Mouse (Mus musculus) skeletal muscle tissue, postnatal 0 days (tissue): ENCODE measurements around the gene Txlna. TPM values are rescaled to one million over a fixed set of nuclear protein-coding genes. Genes with fewer than 3 reads are reported as not detected.

Source experiments
- microRNA-seq, 2 experiments: library from miRNA; unstranded; fragments of <30 nt; microRNA quantifications; one replicate each; pipeline ENCODE4; 2016
- polyA plus RNA-seq: library from polyadenylated mRNA; unstranded; fragments of >200 nt; fragmentation: Nextera tagmentation; extraction: Ambion mirVana; gene quantifications from 2 replicates; pipeline ENCODE4 v1.2.1, GENCODE M21; 2015

Gene Txlna
- 25.4 and 27.7 TPM in 2 replicates for polyA plus RNA-seq

DNA sequence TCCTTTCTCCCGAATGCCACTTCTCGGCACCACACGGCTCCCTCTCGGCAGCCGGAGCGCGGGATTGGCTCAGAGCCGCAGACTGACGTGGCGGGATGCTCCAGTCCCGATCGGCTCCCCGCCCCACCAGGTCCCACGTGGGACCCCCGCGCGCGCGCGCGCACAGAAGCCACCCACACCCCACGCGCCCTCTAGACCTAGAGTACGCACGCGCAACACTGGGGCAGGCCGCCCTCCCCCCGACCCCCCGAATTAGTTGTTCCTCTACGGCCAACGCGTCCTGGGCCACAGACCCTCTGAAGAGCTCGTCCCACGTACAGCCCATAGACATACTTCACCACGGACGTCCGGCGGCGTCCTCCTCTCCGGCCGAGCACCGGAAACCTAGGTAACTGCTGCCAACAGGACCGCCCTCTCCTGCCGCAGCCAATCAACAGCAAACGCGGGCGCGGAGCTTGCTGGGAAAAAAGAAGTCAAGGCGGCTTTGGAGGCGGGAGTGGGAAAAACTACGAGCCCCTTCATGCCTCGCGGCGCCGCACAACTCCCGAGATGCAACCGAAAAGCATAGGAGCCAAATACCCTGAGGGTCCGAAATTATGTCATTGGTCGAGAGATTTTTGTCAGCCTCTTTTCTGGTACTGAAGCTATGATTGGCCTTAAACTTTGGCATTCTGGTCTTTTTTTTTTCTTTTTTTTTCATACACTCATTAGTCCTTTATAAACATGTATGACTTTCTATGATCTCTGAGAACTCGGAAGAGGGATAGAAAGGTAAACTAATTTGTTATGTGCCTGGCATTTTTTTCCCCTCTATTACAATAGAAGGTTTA is at the start of gene Txlna:
Gene Txlna, minus strand, starts transcription at position 428 of the 830 bp plus-strand sequence.

DNA sequence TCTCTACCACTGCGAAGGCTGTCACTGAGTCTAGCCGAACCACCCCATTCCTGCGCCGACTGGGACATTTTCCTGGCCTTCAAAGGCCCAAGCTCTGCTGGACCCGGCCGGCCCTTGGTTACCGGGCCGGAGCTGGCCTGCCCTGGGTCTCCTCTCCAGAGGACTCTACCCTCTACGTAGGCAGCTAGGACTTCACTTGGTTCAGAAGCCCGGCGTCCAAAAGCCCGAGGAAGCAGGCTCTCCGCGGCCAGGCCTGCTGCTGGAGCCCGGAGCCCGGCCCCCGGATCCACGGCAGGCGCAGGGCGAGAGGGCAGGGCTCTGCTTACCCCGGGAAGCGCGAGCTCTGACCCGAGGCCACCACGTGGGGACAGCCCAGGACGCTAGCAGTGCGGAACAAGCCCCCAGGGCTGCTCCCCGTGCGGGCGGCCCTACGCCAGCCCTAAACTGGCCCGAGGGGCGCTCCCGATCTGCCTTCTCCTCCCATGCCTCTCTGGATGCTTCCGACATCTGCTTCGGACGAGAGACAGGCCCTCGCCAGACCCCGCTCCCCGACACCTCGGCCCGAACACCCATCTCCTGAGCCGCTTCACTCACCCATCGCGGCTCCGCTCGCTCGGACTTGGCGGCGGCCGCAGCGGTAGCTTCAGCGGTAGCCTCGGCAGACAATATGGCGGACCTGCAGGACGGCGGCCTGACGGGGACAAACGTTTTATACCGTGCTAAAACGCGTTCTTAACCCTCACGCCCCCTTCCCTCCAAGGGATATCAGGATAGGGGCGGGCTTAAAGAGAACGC is 31.4 kb upstream of the Txlna start, which contains the start of gene Kpna6:
Gene Kpna6, minus strand, starts transcription at position 685 of the 795 bp plus-strand sequence.

DNA sequence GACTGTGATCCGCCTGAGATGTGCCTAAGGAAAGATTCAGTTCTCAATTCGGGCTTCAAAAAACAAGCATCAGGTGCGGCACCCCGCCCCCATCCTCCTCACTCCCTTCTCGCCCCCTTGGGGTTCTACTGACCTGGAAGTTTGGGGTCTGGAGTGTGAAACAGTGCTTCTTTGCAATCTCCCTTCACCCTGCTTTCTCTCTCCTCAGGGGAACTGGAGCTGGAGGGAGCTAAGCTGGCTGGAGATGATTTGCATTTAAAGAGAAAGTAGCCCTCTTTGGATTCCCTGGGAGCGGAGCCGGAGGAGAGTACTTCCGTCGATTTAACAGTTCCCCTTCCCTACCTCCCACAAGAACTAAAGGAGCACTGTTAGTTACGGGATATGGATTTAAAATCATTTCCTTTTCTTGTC is 17.2 kb downstream of the Txlna start, which contains the start of gene Ccdc28b:
Gene Ccdc28b, minus strand, starts transcription at position 267 of the 411 bp plus-strand sequence.

GRCm38 (mm10) chr4:129618786-129619691 is 21.8 kb downstream of the Txlna start, which contains the start of gene Iqcc:
Gene Iqcc, minus strand, starts transcription at chr4:129619099.

GRCm38 (mm10) chr4:129614093-129614492 is 26.8 kb downstream of the Txlna start, which contains the start of gene Dcdc2b:
Gene Dcdc2b, minus strand, starts transcription at chr4:129614257.

DNA sequence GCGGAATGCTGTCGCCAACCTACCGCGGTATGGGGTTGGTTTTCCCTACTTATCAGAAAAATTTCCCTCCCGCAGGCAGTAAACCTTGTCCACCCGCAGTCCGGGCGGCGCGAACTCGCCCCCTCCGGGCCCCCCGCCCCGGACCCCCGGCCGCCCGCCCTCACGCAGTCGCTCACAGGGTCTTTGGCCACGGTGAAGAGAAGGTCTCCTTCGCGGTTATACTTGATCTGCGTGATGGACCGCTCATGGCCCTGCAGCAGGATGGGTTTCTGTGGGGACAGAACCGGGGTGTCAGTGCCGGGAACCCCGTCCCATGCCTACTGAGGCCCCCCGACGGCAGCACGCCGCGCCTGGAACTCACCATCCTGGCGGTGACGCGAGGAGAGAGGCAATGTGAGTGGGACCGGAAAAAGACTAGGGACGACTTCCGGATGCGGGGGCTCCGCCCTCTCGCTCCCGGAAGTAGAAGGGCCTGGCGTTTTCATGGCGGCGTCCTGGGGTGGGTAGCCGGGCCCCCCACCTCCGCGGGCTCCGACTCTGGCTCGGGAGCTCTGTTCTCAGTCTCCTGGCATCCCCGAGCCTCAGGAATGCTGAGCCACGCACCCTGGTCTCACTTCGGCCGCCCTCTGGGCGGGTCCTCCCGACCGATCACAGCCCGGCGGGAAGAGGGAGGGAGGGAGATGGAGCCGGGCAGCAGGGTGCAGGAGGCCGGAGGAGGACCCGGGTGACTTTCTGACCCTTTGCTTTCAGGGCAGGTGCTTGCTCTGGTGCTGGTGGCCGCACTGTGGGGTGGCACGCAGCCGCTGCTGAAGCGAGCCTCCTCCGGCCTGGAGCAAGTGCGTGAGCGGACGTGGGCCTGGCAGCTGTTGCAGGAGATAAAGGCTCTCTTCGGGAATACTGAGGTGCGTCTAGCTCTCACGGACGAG is 40.4 kb downstream of the Txlna start, which contains the start of the genes Eif3i and Tmem234:
Gene Eif3i, minus strand, starts transcription at position 416 of the 926 bp plus-strand sequence.
Gene Tmem234, plus strand, starts transcription at position 436 of the 926 bp plus-strand sequence.

DNA sequence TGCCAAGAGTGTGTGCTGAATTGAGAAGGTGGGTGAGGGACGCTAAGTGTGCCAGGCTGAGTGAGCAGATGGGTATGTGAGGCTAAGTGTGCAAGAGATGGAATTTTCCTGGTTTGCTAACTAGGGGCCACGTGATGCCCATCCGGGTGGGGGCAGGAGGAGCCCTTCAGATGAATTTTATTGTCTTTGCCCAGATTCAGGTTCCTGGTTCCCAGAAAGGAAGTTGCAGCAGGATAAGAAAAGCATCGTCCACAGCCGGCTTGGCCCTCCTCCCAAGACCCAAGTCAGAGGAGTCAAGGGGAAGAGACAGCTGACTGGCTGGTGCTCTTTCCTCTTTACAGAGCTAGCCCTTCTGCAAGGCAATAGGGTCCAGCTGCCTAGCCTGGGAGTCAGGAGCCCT is 62.4 kb downstream of the Txlna start, which contains the start of gene Fam167b:
Gene Fam167b, minus strand, starts transcription at position 84 of the 400 bp plus-strand sequence.

Small RNA genes lying within 50 kb of the gene (microRNA-seq; reads per million reads assigned to microRNA genes)
- 0.10 to 0.42 reads per million in 2 experiments for gene Mir7016

Other genes with a start within 250 kb of the Txlna start
- not detected in 2 replicates for gene Zbtb8b, start 200.2 kb downstream of the Txlna start, polyA plus RNA-seq
- 16.8 and 20.1 TPM in 2 replicates for gene Bsdc1, start 179.5 kb downstream of the Txlna start, polyA plus RNA-seq
- gene Tssk3, start 150.0 kb downstream of the Txlna start, polyA plus RNA-seq, result not detected in 2 replicates
- not detected in 2 replicates for gene Fam229a, start 149.9 kb downstream of the Txlna start, polyA plus RNA-seq
- 75.3 and 95.8 TPM in 2 replicates for gene Marcksl1, start 127.5 kb downstream of the Txlna start, polyA plus RNA-seq
- 49.0 and 59.8 TPM in 2 replicates for gene Hdac1, start 98.4 kb downstream of the Txlna start, polyA plus RNA-seq
- gene Lck, start 67.4 kb downstream of the Txlna start, polyA plus RNA-seq, result 0.78 and 1.2 TPM in 2 replicates
- 1.7 and 2.5 TPM in 2 replicates for gene Fam167b, start 62.5 kb downstream of the Txlna start, polyA plus RNA-seq
- 169 and 180 TPM in 2 replicates for gene Eif3i, start 40.4 kb downstream of the Txlna start, polyA plus RNA-seq
- gene Tmem234, start 40.4 kb downstream of the Txlna start, polyA plus RNA-seq, result 125 and 129 TPM in 2 replicates
- gene Dcdc2b, start 26.8 kb downstream of the Txlna start, polyA plus RNA-seq, result 1.8 TPM in 2 replicates
- 15.0 and 17.6 TPM in 2 replicates for gene Iqcc, start 22.0 kb downstream of the Txlna start, polyA plus RNA-seq
- 42.5 and 46.6 TPM in 2 replicates for gene Ccdc28b, start 17.1 kb downstream of the Txlna start, polyA plus RNA-seq
- gene Kpna6, start 31.7 kb upstream of the Txlna start, polyA plus RNA-seq, result 13.8 and 15.4 TPM in 2 replicates
- 3.0 and 3.3 TPM in 2 replicates for gene Tmem39b, start 55.8 kb upstream of the Txlna start, polyA plus RNA-seq
- 37.6 and 38.5 TPM in 2 replicates for gene Khdrbs1, start 101.2 kb upstream of the Txlna start, polyA plus RNA-seq
- 564 and 580 TPM in 2 replicates for gene Ptp4a2, start 170.2 kb upstream of the Txlna start, polyA plus RNA-seq